Mouse (Mus musculus) heart, adult 9 months (tissue): Measurements from ENCODE around the gene Nckap5.
"Not testable (repeated sequence)": the region's sequence is repeated elsewhere in the genome, so short reads cannot be mapped to it uniquely, and the experiment has no call there.

Experiments used
- DNase-seq, 2 experiments: peaks; one replicate each; pipeline ENCODE4 v3.0.0; 2022; ENCODE audit warnings: low spot score in 2 of 2

Nckap5 gene

DNA sequence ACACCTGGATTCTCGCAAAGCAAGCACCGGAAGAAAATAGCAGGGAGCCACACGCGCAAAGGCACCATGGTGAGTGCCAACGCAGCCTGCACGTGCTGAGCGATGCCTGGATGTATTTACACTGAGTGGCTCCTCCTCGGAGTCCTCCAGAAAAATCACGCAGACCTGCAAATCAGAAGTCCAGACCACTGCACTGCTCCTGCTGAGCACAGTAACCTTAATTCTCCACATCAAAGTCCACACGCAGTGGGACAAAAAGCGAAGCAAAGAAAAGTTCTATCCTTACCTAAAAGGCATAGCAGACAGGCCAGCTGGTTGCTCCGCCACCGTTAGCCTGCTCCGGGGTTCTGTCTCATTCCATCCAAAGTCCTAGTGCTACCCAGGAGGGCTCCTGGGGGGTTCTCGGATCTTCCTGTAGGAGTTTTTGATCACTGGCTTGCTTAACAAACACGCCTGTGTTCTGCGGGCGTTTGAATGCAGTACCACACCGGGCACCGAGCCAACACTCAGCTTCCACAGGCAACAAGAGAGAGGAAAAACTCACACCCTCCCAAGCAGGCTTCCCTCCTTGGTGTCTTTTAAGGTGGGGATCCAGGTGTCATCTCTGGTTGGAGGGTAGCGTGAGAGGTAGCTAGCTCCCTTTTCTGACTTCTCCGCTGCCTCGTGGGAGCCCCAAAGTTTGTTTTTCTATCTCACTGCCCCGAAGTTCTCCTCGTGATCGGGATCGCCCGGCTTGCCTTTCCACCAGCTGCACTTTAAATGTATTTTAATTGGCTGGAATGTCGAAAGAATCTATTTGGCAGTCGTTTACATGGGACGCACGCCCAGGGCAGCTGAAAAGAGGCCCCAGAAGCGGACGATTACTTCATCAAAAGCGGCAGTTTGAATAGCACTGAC lies at the start of gene Nckap5:
TSS of gene Nckap5 (minus strand) at position 769 of the 897 bp plus-strand sequence.
- peak; percentile 70 to 85 for DNase-seq

DNA sequence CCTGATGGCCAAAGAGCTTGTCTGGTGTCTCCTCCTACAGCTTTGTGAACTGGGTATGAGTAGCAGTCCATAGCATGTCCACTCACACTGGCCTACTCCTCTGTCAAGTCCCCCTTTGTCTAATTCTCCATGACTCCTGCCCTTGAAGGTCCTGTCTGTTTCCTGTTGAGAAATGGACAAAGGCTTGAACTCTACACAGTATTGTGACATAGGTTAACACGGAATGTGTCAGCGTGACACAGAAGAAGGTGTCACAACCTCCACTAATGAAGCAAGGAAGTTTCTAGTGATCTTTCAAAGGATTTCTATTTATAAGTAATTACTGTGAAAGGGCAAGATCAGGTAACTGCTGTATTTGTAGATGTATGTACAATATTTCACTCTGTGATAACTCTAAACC lies 46.9 kb upstream of the Nckap5 start:
- no peak for DNase-seq

DNA sequence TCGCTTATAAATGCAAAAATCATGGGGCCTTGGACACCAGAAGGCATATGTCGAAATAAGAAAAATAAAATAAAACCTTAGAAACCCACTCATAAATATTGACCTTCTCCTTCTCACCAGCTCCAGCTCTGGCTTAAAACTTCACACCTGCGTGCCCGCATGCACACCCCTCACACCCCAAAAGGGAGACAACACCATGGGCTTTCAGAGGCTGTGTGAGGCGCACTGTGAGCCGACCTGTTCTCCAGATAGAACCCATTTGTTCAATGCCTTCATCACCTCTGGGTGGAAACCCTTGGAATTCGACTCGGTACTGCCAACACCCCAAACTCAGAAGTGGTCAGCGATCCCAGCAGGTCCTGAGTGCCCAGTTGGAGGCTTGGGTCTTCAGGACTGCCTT lies 37.8 kb upstream of the Nckap5 start:
- DNase-seq: no peak

DNA sequence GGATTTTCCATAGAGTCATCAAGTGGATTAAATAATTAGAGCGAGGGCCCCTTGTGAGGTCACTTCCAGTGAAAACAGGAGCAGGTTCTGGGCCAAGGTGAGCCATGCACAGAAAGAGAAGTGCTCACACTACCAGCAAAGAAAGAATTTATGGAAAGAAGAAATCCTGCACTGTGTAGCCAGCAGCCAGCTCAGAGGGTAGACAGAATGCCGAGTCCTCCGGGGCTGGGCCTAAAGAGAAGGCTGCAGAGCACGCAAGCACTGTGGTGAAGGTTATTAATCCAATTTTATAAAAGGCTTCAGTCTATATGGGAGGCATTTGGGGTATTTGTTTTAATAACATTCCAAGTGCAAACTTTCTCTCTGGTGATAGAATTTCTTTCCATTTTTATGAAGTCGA lies 37.3 kb upstream of the Nckap5 start:
- no peak for DNase-seq

DNA sequence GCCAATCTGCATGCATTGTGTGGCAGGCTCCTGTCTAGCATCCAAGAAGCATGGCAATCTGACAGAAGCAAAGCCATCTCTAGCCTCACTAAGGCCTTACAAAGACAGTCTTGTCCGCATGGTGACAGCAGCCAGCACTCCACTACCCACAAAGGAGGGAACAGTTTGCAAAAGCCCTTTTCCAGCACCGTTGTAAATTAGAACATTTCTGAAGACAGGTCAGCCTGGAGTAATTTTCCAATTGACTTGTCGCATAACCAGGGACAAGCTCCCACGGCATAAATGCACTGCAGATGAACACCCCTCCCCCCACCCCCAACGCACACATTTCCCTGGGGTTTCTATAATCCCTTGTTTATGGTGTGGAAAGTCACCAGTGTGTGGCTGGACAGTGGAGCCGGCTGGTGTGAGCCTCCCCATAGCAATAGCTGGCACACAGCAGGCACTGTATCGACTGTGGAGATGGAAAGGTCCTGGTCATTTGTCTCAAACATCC lies 35.0 kb upstream of the Nckap5 start:
- no peak for DNase-seq

DNA sequence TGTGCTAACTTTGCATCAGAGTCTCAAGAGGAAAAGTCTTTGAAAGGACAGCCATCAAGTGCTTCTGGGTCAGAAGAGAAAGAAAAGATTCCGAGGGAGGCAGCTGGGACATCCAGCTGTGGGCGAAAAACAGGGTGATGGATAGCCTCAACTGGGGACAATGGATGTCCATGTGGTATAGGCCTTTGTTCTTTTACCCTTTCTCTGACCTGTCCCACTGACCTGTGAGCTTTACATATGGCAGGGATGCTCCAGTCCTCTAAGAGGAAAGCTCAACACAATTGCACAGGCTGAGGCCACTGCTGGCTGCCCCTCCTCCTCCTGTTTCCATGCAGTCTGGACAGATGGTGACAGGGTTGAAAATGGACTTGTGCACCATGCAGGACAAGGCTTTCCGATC lies 31.2 kb upstream of the Nckap5 start:
- DNase-seq: no peak

DNA sequence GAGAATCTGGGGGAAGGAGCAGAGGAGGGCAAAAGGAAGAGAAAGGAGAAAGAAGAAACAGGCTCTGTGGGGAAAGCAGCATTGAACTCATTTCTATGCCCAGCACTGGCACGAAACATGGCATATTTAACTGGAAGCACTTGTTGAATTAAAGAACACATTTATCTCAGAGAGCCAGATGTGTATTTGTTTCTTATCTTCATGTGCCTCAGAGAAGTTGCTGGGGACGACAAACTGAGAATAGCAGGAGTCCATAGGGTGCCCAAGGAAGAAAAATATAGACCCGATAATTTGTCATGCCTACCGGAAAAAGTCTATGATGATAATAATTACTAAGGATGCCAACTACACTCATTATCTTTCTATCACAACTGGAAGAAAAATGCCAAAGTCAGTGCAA lies 29.9 kb upstream of the Nckap5 start:
- no peak for DNase-seq

DNA sequence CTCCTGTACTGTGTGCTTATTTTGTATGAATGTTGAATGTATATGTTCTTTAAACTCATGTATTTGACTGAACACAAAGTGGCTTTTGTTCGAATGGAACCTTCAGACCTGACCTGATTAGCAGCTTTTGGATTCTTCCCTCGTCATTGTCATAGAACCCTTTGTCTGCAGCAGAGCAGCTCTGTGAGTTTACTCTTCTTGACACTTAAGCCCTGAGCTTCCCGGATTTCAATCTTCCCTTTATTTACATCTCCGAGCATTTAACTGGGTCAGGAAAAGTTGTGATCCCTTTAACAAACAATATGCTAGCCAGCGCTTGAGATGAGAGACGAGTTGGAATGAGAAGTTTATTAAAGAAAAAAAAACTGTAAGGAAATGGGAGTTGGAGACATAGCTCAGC lies 18.9 kb upstream of the Nckap5 start:
- DNase-seq: no peak

DNA sequence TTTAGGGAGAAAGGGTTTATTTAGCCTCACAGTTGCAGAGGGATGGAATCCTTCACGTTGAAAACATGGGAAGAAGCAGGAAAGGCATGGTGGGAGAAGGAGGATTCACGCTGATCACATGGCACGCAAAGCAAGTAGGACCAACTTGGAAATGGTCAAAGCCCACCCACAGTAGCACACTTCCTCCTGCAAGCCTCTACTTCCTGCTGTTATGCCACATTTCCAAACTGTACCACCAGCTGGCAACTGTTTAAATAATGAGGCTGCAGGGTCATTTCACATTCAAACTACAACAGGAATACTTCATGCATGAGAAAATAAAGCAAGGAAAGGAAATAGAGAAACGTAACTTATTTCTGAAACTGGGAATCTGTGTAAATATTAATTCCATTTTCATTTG lies 15.7 kb upstream of the Nckap5 start:
- no peak for DNase-seq

DNA sequence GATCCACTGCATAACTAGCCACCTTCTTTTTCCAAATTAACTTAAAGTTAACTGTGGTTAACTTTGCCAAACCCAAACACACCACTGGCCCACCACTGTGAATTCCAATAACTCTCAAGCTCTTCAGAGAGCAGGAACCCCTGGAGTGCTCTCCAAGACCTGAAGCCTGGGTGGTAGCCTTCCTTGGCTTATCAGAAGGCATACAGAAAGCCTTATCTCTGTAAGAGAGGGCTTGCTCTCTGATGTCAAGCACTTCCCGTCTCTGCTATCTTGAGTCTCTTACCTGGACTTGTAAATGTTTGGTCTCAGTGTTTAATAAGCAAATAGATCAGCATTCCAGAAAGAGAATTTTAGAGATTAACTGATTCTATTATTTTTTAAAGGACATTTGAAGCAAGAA lies 2.3 kb upstream of the Nckap5 start:
- no peak for DNase-seq

DNA sequence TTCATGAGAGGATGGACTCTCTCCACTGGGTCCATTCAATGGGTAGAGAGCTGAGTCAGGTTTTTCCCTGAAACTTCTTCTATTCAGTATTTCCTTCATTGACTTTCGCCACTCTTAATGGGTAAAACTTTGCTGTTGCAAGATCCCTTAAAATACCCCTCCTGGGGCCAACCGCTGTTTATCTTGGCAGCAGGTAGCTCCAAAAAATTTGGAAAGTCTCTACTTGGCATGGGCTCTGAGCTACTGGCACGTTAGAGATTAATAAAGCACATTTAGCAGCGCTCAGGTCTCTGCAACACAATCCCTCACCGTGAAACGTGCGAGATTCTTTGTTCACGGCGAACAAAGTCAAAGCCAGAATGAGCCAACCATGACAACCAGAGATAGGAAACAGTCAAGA lies 1.6 kb downstream of the Nckap5 start:
- DNase-seq: peak in 1 of 2 experiments; percentile 16

DNA sequence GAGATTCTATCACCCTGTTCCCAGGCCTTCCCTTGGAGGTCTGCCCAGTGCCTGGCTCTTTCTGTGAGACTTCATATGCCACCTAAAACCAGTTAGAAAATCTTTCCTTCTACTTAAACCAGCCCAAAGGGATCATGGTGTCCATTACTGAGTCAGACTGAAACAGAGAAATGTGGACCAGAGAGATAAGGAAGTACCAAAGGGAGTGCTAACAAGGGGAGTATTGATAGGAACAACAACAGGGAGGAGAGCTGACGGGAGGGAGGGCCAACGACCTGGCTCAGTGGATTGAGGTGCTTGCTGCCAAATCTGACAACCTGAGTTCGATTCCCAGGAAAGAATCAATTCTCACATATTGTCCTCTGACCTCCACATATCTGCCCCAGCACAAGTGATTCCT lies 5.8 kb downstream of the Nckap5 start:
- DNase-seq: no peak

DNA sequence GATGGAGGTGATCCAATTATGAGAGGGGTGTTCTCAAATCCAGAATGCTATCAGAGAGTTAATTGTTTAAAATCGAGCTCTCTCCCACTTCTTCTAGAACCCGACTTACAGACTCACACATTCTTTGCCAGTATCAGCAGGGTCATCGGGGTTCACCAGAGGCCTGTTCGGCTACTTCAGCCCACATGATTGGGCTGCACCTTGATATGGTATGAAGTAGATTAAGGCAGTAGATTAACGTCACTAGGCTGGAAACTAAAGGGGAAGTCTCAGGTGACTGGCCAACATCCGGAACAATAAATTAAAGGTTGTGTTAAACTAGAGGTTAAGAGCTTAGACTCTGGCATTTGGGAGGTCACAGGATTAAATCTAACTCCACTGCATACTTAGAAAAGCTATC lies 8.4 kb downstream of the Nckap5 start:
- DNase-seq: no peak

DNA sequence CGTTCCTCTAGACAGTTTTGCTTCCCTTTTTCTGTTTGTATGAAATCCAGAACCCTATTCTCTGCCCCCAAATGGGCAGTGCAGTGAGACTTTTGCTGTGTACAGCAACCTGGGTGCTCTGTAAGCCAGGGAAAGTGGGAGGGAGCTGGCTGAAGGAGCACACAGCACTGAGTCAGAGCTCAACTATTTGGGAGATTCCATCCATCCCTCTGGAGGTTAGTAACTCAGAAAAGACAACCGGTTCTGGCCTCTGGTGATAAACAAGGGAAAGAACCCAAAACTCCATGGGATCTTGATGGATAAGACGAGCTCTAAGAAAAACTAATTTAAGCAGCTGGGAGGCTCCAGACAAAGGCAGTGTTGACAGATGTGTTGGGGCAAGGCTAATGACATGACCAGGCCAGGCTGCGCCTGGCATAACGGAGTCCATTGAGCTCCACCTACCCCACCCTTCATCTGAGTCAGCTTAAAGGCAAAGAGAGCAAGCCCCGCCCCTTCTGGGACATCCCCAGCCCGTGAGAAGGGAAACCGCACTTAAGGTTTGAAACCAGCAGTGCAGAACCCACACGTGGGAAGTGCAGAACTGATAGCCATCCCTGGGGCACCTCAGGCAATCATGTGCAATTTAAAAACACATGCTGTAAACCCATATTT lies 13.1 kb downstream of the Nckap5 start:
- DNase-seq: peak; percentile 52 to 61

DNA sequence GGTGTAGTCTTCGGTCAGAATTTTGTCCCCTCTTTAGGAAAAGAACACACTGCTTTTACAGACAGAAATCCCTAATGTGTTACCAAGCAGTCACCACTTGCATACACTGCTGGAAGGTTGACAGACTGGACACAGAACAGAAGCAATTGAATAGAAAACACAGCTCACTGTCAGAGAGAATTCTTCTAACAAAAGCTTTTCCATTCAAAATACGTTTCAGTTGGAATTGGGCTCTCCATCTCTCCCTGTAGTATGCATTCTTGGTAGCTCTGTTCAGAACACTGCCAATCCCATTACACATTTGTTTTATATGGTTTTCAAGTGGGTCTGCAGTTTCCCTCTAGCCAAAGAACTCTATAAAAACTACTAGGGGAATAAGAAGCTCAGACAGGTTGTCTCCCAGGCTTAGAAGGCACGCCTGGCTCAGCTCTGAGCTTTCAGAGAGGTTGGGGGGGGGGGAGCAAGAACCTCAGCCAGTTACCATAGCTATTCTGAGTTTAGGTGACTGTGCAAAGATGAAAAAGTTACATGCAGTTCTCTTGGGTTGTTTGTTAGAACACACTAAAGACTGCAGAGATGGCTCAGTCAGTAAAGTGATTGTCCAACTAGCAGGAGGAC lies 23.5 kb downstream of the Nckap5 start:
- DNase-seq: no peak

DNA sequence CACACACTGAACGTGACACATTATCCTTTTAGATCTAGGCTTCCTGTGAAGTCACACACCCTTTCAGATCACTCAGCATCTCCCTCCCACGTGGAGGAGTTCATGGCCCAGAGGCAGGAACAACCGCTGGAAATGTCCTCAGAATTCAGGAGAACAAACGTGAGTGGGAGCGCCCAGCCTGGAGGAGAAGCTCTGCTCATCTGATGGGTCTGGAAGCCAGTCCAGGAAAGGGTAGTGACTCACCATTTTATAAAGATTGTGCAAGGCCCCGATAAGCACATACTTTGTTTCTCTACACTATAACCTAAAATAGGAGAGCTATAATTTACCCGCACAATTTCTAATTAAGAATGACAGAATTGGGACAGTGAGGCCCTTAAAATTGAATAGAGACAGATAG lies 24.1 kb downstream of the Nckap5 start:
- DNase-seq: peak in 1 of 2 experiments; percentile 40

DNA sequence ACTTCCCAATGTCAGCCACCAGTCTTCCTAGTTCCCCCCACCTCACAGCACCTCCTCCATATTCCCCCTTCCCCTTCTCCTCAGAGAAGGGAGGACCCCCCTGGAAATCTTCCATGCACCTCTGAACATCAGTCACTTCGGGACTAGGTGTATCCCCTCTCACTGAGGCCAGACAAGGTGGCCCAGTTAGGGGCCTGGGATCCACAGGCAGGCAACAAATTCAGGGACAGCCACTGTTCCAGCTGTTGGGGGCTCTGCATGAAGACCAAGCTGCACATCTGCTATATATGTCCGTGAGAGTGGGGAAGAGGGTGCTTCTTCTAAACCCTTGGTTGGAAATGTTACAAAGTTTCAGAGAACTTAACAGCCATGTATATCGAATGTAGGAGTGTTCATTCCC lies 28.2 kb downstream of the Nckap5 start:
- no peak for DNase-seq

DNA sequence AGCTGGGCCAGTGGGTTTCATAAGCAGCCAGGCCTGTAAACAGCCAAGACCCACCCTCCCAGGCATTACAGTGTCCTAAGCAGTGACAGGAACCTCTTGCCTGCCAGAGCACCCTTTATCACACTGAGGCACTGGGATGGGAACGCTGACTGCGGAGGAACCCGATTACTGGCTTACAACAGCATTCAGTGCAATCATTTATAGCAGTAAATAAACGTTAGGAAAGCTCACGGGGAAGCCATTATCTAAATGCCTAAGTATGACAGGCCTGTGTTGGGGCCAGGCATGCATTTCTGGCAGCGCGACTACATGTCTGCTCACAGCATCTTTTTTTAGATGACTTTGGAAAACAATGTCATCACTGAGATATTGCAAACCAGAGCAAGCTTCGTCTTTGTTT lies 28.9 kb downstream of the Nckap5 start:
- DNase-seq: peak; percentile 53 to 64

DNA sequence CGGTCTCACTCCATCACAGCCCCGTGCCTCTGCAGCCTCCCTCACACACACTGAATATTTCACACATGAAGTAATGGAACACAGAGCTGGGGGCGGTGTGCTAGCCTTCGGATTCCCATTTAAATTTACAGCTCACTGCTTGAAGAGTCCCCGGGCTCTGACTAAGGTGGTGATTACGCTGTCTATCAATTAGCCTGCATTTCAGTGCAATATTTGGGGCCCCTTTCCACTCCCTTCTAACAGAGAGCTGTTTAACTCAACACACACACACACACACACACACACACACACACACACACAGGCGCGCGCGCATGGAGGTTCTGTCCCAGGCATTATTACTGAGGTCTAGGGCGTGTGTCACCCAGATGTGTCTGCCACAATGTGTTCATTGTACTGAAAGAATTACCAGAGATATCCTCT lies 31.2 kb downstream of the Nckap5 start:
- no peak for DNase-seq

DNA sequence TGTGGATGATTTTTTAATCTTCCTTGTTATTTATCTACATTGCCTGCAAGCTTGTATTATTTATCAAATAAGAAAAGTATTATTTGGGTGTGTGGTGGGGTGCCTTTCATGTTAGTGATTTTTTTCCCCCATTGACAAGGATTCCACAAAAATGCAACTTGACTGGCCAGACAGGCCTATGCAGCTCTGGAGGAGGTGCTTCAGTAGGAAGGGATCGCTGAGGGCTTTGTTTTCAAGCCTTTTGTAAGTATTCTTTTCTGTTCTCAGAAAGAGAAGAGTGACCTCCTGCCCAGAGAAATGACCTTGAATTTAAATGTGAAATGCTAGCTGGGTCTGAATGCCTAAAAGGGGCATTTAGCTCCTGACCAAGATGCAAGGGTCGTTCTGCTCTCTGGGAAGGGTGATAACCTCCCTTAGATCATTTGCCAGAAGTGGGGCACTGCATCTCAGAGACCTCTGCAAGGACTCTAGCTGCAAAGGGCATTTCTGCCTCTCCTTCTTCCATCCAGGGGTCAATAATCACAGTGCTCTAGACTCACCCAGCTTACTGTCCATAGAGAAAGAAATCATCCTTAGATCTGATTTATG lies 50.2 kb downstream of the Nckap5 start:
- not testable (repeated sequence) for DNase-seq

DNA sequence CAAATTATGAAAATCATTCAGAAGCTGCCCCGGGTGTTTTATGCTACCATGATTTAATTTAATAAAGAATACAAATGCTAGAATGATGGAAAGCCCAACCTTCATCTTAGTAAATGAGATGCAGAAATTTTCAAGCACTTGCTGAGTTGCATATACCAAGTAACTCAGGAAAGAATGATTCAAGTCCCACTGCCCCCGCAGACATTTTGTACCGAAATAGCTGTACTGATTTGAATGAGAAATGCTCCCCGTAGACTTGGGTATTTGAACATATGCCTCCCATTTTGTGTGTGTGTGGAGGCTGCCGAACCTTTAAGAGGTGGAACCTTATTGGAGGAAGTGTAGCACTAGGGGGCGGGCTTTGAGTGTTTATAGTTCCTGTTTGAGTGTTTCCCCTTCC lies 56.7 kb downstream of the Nckap5 start:
- not testable (repeated sequence) for DNase-seq

DNA sequence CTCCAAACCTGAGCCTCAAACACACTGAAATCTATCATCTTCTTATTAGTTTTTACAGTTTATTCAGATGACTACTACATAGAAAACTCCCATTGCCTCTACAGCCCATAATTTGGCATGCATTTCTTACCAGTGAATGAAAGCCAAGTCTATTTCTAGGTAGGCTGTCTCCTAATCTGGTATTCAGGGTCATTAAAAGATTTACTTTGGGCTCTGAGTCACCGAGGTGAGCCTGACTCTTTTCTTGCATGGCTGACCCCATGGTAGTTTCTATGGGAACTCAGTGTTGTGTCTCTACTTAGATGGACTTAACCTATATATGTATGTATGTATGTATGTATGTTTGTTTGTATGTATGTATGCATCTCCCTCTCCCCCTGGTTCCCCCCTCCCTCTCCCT lies 63.6 kb downstream of the Nckap5 start:
- DNase-seq: peak; percentile 8 to 22
